Mouse (Mus musculus): ENCODE measurements around the gene Thap11.
A peak's percentile ranks its signal among the peaks of the same experiment; 100 is the strongest.

GRCm38 (mm10) chr8:105855248-105856167 lies 576 bp downstream of the Thap11 start:
- TF ChIP-seq POLR2A (IDR thresholded peaks at IDR 0.05; ENCODE audit: low read depth, low read length) (peak; percentile 41), CTCF (IDR thresholded peaks at IDR 0.05; ENCODE audit: borderline replicate concordance, insufficient read depth, low read length) (peak; percentile 4; the same call in 1 of the 2 replicates)
